Mouse (Mus musculus): ENCODE results near the gene Traf3ip3. TPM values are rescaled to one million over a fixed set of nuclear protein-coding genes. Genes with fewer than 3 reads are reported as not detected.

Gene Traf3ip3
- polyA plus RNA-seq, 1 experiment, result 0.80 TPM

DNA sequence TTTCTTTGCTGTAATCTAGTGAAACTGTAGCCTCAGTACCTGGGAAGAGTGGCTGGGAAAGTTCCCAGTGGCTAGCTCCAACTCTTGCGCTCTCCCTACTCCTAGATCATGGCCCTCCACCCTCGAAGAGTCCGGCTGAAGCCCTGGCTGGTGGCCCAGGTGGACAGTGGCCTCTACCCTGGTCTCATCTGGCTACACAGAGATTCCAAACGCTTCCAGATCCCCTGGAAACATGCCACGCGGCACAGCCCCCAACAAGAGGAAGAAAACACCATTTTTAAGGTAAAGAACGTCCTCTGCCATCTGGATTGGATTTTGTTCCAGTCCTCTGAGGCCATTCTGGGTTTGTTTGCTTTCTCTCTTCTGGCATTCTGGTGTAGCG lies 44.4 kb downstream of the Traf3ip3 start:
- DNase-seq, result no peak
- no peaks in the 10 kb centered on the region for H3K4me1 ChIP-seq (ENCODE audit: control insufficient read depth, insufficient read depth, low read length)
- H3K4me3 ChIP-seq (replicated peaks; ENCODE audit: insufficient read depth, low read depth, low read length), result no peak overlapping the region
- TF ChIP-seq CTCF (IDR thresholded peaks at IDR 0.05; ENCODE audit: borderline replicate concordance, insufficient read depth, low read depth, low read length) (no peak), POLR2A (IDR thresholded peaks at IDR 0.05; ENCODE audit: borderline replicate concordance, insufficient read depth, low read length) (no peak)
- no peak overlapping the region for H3K27ac ChIP-seq (ENCODE audit: insufficient read depth, low read length)
- 50% methylated on average over 8 of the region's 8 CpGs for WGBS
- no peaks in the 10 kb centered on the region for H3K27me3 ChIP-seq (ENCODE audit: control insufficient read depth, insufficient read depth, low read length)

DNA sequence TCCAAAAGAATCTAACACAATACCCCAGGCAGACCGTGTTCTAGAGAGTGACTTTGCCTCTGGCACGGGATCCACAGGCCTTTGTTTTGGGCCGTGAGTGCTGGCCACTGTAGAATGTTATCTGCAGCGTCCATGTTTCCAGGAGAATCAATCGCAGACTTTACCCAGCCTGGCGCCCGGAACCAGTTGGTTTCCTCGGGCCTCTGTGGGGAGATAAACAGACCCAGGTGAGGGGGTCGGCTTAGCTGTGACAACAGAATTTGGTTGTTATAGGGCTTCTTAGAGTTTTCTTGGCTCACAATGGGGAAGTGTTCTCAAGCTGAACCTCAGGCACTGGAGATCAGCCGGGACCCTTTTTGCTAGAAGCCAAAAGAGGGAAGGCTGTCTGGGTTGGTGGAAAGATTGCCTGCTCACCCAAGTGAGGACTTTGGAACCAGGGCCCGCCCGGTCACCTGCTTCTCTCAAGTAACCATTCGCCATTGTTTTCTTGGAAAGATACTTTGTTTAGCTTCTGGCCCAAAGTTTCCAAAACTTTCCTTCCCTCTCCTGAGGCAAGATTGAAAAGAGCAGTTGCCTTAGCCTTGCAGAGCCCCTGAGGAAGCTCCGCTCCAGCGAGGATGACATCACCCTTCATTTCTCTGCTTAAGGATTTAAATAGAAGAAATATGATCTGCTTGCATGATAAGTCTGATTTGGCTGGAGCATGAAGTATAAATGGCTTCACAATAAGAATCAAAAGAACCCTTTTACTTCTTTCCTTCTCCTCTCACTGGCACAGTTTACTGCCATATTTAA lies 45.0 kb downstream of the Traf3ip3 start:
- TF ChIP-seq CTCF (IDR thresholded peaks at IDR 0.05; ENCODE audit: borderline replicate concordance, insufficient read depth, low read depth, low read length), result no peak
- no peak for TF ChIP-seq POLR2A (IDR thresholded peaks at IDR 0.05; ENCODE audit: borderline replicate concordance, insufficient read depth, low read length)
- no peak for DNase-seq
- H3K4me3 ChIP-seq (replicated peaks; ENCODE audit: insufficient read depth, low read depth, low read length), result no peak overlapping the region
- H3K4me1 ChIP-seq (ENCODE audit: control insufficient read depth, insufficient read depth, low read length), result no peaks in the 10 kb centered on the region
- no peak overlapping the region for H3K27ac ChIP-seq (ENCODE audit: insufficient read depth, low read length)
- WGBS, result 79% methylated on average over 15 of the region's 15 CpGs
- no peaks in the 10 kb centered on the region for H3K27me3 ChIP-seq (ENCODE audit: control insufficient read depth, insufficient read depth, low read length)

DNA sequence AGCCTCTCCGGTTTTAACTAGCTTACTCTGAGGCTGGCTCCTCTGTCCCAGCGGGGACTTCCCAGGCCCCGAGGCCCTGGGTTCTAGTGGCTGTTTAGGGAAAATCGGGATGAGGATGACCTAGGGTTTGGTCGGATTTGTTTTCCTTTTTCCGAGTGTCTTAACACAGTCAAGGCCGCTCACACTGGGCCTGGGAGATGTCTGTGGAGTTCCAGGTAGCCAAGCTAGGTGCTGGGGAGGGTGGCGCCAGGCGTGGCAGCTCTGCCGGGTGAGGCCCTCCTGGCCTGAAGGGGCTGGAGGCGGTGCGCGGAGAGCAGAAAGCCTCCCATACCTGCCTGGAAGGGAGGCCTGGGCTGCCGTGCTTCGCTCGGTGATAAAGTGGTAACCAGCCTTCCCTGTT lies 47.9 kb downstream of the Traf3ip3 start:
- Histone ChIP-seq H3K27ac (ENCODE audit: insufficient read depth, low read length) (no peak overlapping the region), H3K4me1 (ENCODE audit: control insufficient read depth, insufficient read depth, low read length) (no peaks in the 10 kb centered on the region; the same call in none of the 2 replicates), H3K4me3 (replicated peaks; ENCODE audit: insufficient read depth, low read depth, low read length) (no peak overlapping the region), H3K27me3 (ENCODE audit: control insufficient read depth, insufficient read depth, low read length) (no peaks in the 10 kb centered on the region)
- TF ChIP-seq POLR2A (IDR thresholded peaks at IDR 0.05; ENCODE audit: borderline replicate concordance, insufficient read depth, low read length) (no peak), CTCF (IDR thresholded peaks at IDR 0.05; ENCODE audit: borderline replicate concordance, insufficient read depth, low read depth, low read length) (no peak)
- WGBS, result 53% methylated on average over 16 of the region's 16 CpGs
- no peak for DNase-seq

DNA sequence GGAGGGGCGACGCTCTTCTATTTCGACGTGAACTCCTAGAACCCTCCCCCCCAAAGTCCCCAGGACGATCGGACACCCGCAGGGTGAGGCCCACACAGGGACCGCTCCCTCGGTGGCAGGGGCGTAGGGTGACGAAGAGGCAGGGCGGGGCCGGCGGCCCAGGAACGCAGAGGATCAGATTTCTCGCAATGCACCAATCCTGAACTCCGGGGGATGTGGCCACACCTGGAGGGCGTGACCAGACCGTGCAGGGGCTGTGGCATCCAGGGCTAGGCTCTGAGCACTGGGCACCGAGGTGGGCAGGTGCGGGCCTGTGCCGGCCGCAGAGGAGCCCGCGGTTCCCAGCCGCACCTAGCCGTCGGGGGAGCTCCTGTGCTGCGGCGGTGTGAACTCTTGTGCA lies 48.6 kb downstream of the Traf3ip3 start, which contains the start of gene Irf6:
Irf6 (plus strand) TSS at position 240 of the 400 bp plus-strand sequence.
- TF ChIP-seq POLR2A (IDR thresholded peaks at IDR 0.05; ENCODE audit: borderline replicate concordance, insufficient read depth, low read length) (no peak), CTCF (IDR thresholded peaks at IDR 0.05; ENCODE audit: borderline replicate concordance, insufficient read depth, low read depth, low read length) (no peak)
- Histone ChIP-seq H3K27ac (ENCODE audit: insufficient read depth, low read length) (no peak within 1 kb of the TSS), H3K27me3 (ENCODE audit: control insufficient read depth, insufficient read depth, low read length) (no peaks in the 10 kb centered on the region), H3K4me1 (ENCODE audit: control insufficient read depth, insufficient read depth, low read length) (no peaks in the 10 kb centered on the region; the same call in none of the 2 replicates), H3K4me3 (replicated peaks; ENCODE audit: insufficient read depth, low read depth, low read length) (no peak within 1 kb of the TSS)
- no peak for DNase-seq
- WGBS, result 7% methylated on average over 30 of the region's 30 CpGs

DNA sequence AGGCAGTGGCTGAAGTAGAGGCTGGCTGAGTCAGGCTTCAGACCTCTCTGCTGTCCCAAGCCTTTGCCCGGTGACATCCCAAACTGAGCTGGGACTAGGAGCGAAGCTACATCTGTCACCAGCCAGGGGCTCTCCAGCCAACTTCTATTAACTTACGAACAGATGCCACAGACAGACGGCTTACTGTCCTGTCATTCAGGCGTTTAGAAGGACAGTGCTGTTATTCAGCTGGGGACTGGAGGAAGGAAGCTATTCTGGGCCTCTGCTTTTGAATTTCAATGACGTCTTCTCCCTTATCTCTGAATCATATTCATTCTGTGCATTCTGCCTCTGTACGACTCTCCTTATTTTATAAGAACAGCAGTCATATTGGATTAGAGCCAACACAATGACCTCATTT lies 50.4 kb downstream of the Traf3ip3 start:
- Histone ChIP-seq H3K27ac (ENCODE audit: insufficient read depth, low read length) (no peak overlapping the region), H3K27me3 (ENCODE audit: control insufficient read depth, insufficient read depth, low read length) (no peaks in the 10 kb centered on the region), H3K4me1 (ENCODE audit: control insufficient read depth, insufficient read depth, low read length) (no peaks in the 10 kb centered on the region; the same call in none of the 2 replicates), H3K4me3 (replicated peaks; ENCODE audit: insufficient read depth, low read depth, low read length) (no peak overlapping the region)
- 27% methylated on average over 7 of the region's 7 CpGs for whole genome bisulfite sequencing
- DNase-seq, result no peak
- no peak for TF ChIP-seq POLR2A (IDR thresholded peaks at IDR 0.05; ENCODE audit: borderline replicate concordance, insufficient read depth, low read length)
- TF ChIP-seq CTCF (IDR thresholded peaks at IDR 0.05; ENCODE audit: borderline replicate concordance, insufficient read depth, low read depth, low read length), result no peak

DNA sequence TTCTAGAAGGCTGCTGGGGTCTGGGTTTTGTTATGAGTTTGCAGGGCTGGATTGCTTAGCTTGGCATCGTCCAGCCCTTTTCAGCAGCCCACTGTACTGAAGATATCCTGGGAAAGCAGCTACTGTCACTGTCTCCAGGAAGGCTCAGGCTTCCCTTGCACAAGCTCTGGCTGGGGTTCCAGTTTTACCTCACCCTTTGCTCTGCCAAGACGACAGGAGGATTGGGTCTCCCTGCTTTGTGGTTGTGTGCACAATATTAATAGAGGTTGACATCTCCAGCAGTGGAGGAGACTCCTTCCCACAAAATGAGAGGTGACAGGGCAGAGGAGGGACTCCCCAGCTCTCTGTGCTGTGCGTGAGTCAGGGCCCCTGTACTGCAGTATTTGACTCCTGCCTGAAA lies 52.3 kb downstream of the Traf3ip3 start:
- H3K27ac ChIP-seq (ENCODE audit: insufficient read depth, low read length), result no peak overlapping the region
- WGBS, result 21% methylated on average over 3 of the region's 3 CpGs
- H3K4me1 ChIP-seq (ENCODE audit: control insufficient read depth, insufficient read depth, low read length), result no peaks in the 10 kb centered on the region; the same call in none of the 2 replicates
- H3K27me3 ChIP-seq (ENCODE audit: control insufficient read depth, insufficient read depth, low read length), result no peaks in the 10 kb centered on the region
- TF ChIP-seq POLR2A (IDR thresholded peaks at IDR 0.05; ENCODE audit: borderline replicate concordance, insufficient read depth, low read length) (no peak), CTCF (IDR thresholded peaks at IDR 0.05; ENCODE audit: borderline replicate concordance, insufficient read depth, low read depth, low read length) (no peak)
- DNase-seq, result no peak
- H3K4me3 ChIP-seq (replicated peaks; ENCODE audit: insufficient read depth, low read depth, low read length), result no peak overlapping the region

DNA sequence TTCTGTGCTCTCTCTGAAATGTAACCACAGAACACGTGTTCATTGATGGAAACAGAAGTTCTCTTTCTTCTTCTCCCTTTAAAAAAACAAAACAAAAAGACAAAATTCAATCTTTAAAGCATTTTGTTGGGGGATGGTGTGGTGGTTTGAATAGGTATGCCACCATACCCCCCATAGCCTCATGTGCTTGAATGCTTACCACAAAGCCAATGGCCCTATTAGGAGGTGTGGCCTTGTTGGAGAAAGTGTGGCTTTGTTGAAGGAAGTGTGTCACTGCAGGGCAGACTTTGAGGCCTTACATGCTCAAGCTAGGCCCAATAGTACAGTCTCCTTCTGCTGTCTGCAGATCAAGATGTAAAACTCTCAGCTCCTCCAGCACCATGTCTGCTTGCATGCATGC lies 55.1 kb downstream of the Traf3ip3 start:
- DNase-seq, result no peak
- Histone ChIP-seq H3K27ac (ENCODE audit: insufficient read depth, low read length) (no peak overlapping the region), H3K4me1 (ENCODE audit: control insufficient read depth, insufficient read depth, low read length) (no peaks in the 10 kb centered on the region; the same call in none of the 2 replicates), H3K4me3 (replicated peaks; ENCODE audit: insufficient read depth, low read depth, low read length) (no peak overlapping the region), H3K27me3 (ENCODE audit: control insufficient read depth, insufficient read depth, low read length) (no peaks in the 10 kb centered on the region)
- no peak for TF ChIP-seq POLR2A (IDR thresholded peaks at IDR 0.05; ENCODE audit: borderline replicate concordance, insufficient read depth, low read length)
- no peak for TF ChIP-seq CTCF (IDR thresholded peaks at IDR 0.05; ENCODE audit: borderline replicate concordance, insufficient read depth, low read depth, low read length)
- WGBS, result 98% methylated on average over 1 of the region's 1 CpGs

DNA sequence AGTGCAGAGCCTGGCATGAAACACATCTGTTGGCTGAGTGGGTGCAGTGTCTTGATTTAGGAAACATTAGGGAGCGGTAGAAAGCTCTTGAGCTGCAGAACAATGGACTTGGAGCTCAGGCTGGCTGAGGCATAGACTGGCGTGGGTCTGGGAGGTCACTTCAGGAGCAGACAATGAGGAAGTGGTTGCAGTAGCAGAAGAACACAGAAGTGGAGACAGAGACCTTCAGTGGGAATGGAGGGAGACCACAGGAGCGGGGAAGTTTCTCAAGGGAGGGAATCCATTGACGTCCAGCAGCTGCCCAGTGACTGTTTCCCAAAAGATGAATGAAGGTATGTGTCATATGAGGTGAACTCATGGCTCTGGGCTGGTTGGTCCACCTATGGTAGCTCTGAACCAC lies 56.4 kb downstream of the Traf3ip3 start:
- DNase-seq, result no peak
- H3K27me3 ChIP-seq (ENCODE audit: control insufficient read depth, insufficient read depth, low read length), result no peaks in the 10 kb centered on the region
- TF ChIP-seq CTCF (IDR thresholded peaks at IDR 0.05; ENCODE audit: borderline replicate concordance, insufficient read depth, low read depth, low read length) (no peak), POLR2A (IDR thresholded peaks at IDR 0.05; ENCODE audit: borderline replicate concordance, insufficient read depth, low read length) (no peak)
- no peak overlapping the region for H3K4me3 ChIP-seq (replicated peaks; ENCODE audit: insufficient read depth, low read depth, low read length)
- H3K27ac ChIP-seq (ENCODE audit: insufficient read depth, low read length), result no peak overlapping the region
- no peaks in the 10 kb centered on the region; the same call in none of the 2 replicates for H3K4me1 ChIP-seq (ENCODE audit: control insufficient read depth, insufficient read depth, low read length)
- WGBS, result 76% methylated on average over 4 of the region's 4 CpGs
